Comparison of ENCODE assay signal across 8 mouse cellular contexts in genomic region chr11:97362649-97362942, GRCm38 (mm10). TPM values are rescaled to one million over a fixed set of nuclear protein-coding genes. Genes with fewer than 3 reads are reported as not detected.
DNase-seq lines count a peak whose midpoint lies in the region; ATAC-seq and TF ChIP-seq lines count a peak whose summit lies in the region.

No protein-coding gene starts in this region.

- peak overlapping the region; percentile 90 for H3K9ac ChIP-seq in ES-E14 (ENCODE audit: insufficient read depth, low read depth, low read length, poor library complexity, severe bottlenecking)
- peak overlapping the region; percentile 99 for H3K9ac ChIP-seq in embryonic facial prominence, embryonic 12.5 days
- H3K9ac ChIP-seq in hindbrain, embryonic 15.5 days: peak overlapping the region; percentile 94
- peak overlapping the region; percentile 94 for H3K9ac ChIP-seq in lung, embryonic 14.5 days
- peak overlapping the region; percentile 93 for H3K9ac ChIP-seq in stomach, embryonic 14.5 days (replicated peaks; ENCODE audit: low read depth, low read length)

- under 1% methylated on average over 39 of the region's 39 CpGs for WGBS in embryonic facial prominence, embryonic 12.5 days
- whole genome bisulfite sequencing in hindbrain, embryonic 15.5 days: under 1% methylated on average over 25 of the region's 39 CpGs
- under 1% methylated on average over 39 of the region's 39 CpGs for WGBS in lung, embryonic 14.5 days
- 0% methylated on average over 39 of the region's 39 CpGs for WGBS in stomach, embryonic 14.5 days

- peak overlapping the region; percentile 90 for H3K4me2 ChIP-seq in embryonic facial prominence, embryonic 12.5 days (replicated peaks)
- H3K4me2 ChIP-seq in hindbrain, embryonic 15.5 days: peak overlapping the region; percentile 95
- peak overlapping the region; percentile 80 for H3K4me2 ChIP-seq in lung, embryonic 14.5 days
- H3K4me2 ChIP-seq in stomach, embryonic 14.5 days (replicated peaks; ENCODE audit: low read depth, low read length): peak overlapping the region; percentile 78

- H3K36me3 ChIP-seq in ES-E14 (ENCODE audit: control insufficient read depth, insufficient read depth, low read length, poor library complexity, severe bottlenecking): no peaks in the 10 kb centered on the region
- no peaks in the 10 kb centered on the region for H3K36me3 ChIP-seq in embryonic facial prominence, embryonic 12.5 days
- H3K36me3 ChIP-seq in hindbrain, embryonic 15.5 days: no peaks in the 10 kb centered on the region
- peaks cover 3% of the 10 kb centered on the region; the same call in 1 of the 2 replicates for H3K36me3 ChIP-seq in lung, embryonic 14.5 days (ENCODE audit: insufficient read depth)
- H3K36me3 ChIP-seq in stomach, embryonic 14.5 days (ENCODE audit: control insufficient read depth, insufficient read depth, low read length): no peaks in the 10 kb centered on the region

- in situ Hi-C loops in ES-E14 (cut with MboI; ENCODE audit: low sequenced_read_pairs in 2 of 2, unreplicated experiment in 2 of 2): no loop called here

- no peak for TF ChIP-seq CTCF in lung, embryonic 14.5 days (IDR thresholded peaks at IDR 0.05; ENCODE audit: low read depth)

- no peak; the same call in 1 of the 2 replicates for ATAC-seq in embryonic facial prominence, embryonic 12.5 days (ENCODE audit: insufficient number of reproducible peaks, insufficient read depth, low FRiP score, low TSS enrichment)
- ATAC-seq in hindbrain, embryonic 15.5 days (ENCODE audit: low FRiP score, low read depth): peak; percentile 24
- ATAC-seq in lung, embryonic 14.5 days (ENCODE audit: insufficient read depth): peak; percentile 52
- peak; percentile 28; the same call in 1 of the 2 replicates for ATAC-seq in stomach, embryonic 14.5 days (ENCODE audit: insufficient number of reproducible peaks, insufficient read depth, low FRiP score, low read depth)

- H3K9me3 ChIP-seq in ES-E14 (ENCODE audit: control insufficient read depth, insufficient read depth, low read depth, low read length): no peaks in the 10 kb centered on the region
- no peaks in the 10 kb centered on the region for H3K9me3 ChIP-seq in embryonic facial prominence, embryonic 12.5 days
- H3K9me3 ChIP-seq in hindbrain, embryonic 15.5 days: no peaks in the 10 kb centered on the region
- no peaks in the 10 kb centered on the region for H3K9me3 ChIP-seq in lung, embryonic 14.5 days (ENCODE audit: low read depth, low read length)
- no peaks in the 10 kb centered on the region for H3K9me3 ChIP-seq in stomach, embryonic 14.5 days (ENCODE audit: control insufficient read depth, low read depth, low read length)

- no peaks in the 10 kb centered on the region for H3K27me3 ChIP-seq in embryonic facial prominence, embryonic 12.5 days
- no peaks in the 10 kb centered on the region for H3K27me3 ChIP-seq in hindbrain, embryonic 15.5 days
- no peaks in the 10 kb centered on the region for H3K27me3 ChIP-seq in lung, embryonic 14.5 days (ENCODE audit: insufficient read depth, low read length)
- no peaks in the 10 kb centered on the region for H3K27me3 ChIP-seq in stomach, embryonic 14.5 days (ENCODE audit: control insufficient read depth, insufficient read depth, low read length)

- peaks cover 6 to 9% of the 10 kb centered on the region in 2 experiments for H3K4me1 ChIP-seq in ES-E14 (ENCODE audit: control insufficient read depth in 2 of 2, insufficient read depth in 2 of 2, low read length in 2 of 2, poor library complexity in 1 of 2)
- H3K4me1 ChIP-seq in embryonic facial prominence, embryonic 12.5 days: peaks cover 25% of the 10 kb centered on the region
- H3K4me1 ChIP-seq in hindbrain, embryonic 15.5 days (replicated peaks): peaks cover 41% of the 10 kb centered on the region
- peaks cover 4% of the 10 kb centered on the region; the same call in 1 of the 2 replicates for H3K4me1 ChIP-seq in lung, embryonic 14.5 days (ENCODE audit: insufficient read depth)
- H3K4me1 ChIP-seq in stomach, embryonic 14.5 days (ENCODE audit: control insufficient read depth, insufficient read depth, low read length): peaks cover 18% of the 10 kb centered on the region

- peak; percentile 58 for DNase-seq in kidney, adult 18-20 months
- no peak for DNase-seq in kidney, adult 11 months
- no peak for DNase-seq in ES-E14 (ENCODE audit: low read depth, low spot score)
- no peak for DNase-seq in lung, embryonic 14.5 days
- DNase-seq in adrenal gland, adult 18-20 months (ENCODE audit: low spot score in 2 of 2): no peak

- peak overlapping the region; percentile 91 to 96 for H3K4me3 ChIP-seq in ES-E14 (ENCODE audit: insufficient read depth in 1 of 2, low read depth in 1 of 2, low read length in 2 of 2, poor library complexity in 1 of 2, severe bottlenecking in 1 of 2)
- H3K4me3 ChIP-seq in embryonic facial prominence, embryonic 12.5 days: peak overlapping the region; percentile 99
- H3K4me3 ChIP-seq in hindbrain, embryonic 15.5 days: peak overlapping the region; percentile 99
- H3K4me3 ChIP-seq in lung, embryonic 14.5 days (ENCODE audit: low read depth, low read length): peak overlapping the region; percentile 97
- peak overlapping the region; percentile 98 for H3K4me3 ChIP-seq in stomach, embryonic 14.5 days (ENCODE audit: low read depth, low read length)

- H3K27ac ChIP-seq in ES-E14 (ENCODE audit: insufficient read depth, low read depth, low read length, poor library complexity, severe bottlenecking): no peak overlapping the region
- H3K27ac ChIP-seq in embryonic facial prominence, embryonic 12.5 days: peak overlapping the region; percentile 86
- H3K27ac ChIP-seq in hindbrain, embryonic 15.5 days (replicated peaks): peak overlapping the region; percentile 86
- H3K27ac ChIP-seq in lung, embryonic 14.5 days (ENCODE audit: low read depth): peak overlapping the region; percentile 83
- H3K27ac ChIP-seq in stomach, embryonic 14.5 days (ENCODE audit: low read length): peak overlapping the region; percentile 77

TF ChIP-seq in ES-E14, 5 proteins besides CTCF, POLR2A, EP300 and RAD21:
- no peak for TF ChIP-seq MAFK (IDR thresholded peaks at IDR 0.05; ENCODE audit: insufficient read depth, low read depth, low read length)
- no peak for TF ChIP-seq ZNF384 (IDR thresholded peaks at IDR 0.05; ENCODE audit: low read depth, low read length)
- TF ChIP-seq ZC3H11A (IDR thresholded peaks at IDR 0.05; ENCODE audit: borderline replicate concordance, low read depth, low read length): no peak
- TF ChIP-seq HCFC1 (IDR thresholded peaks at IDR 0.05; ENCODE audit: borderline replicate concordance, insufficient read depth, low read length): no peak

RNA-seq across cellular contexts. Expression of gene Socs7, which starts 0.2 kb away (rescaled TPM):
- total RNA-seq in ES-E14 (2012; rRNA removed): 14.3 and 14.5 TPM in 2 replicates
- 5.5 and 6.1 TPM in 2 replicates for polyA plus RNA-seq in embryonic facial prominence, embryonic 12.5 days (2016; fragmentation: Nextera tagmentation; extraction: Ambion mirVana)
- polyA plus RNA-seq in hindbrain, embryonic 15.5 days (2015; fragmentation: Nextera tagmentation; extraction: Ambion mirVana): 9.0 and 9.5 TPM in 2 replicates
- polyA plus RNA-seq in lung, embryonic 14.5 days (2014; fragmentation: Nextera tagmentation; extraction: Ambion mirVana): 1.9 and 2.7 TPM in 2 replicates
- polyA plus RNA-seq in stomach, embryonic 14.5 days (2014; fragmentation: Nextera tagmentation; extraction: Ambion mirVana): 2.8 and 3.0 TPM in 2 replicates
- total RNA-seq in adrenal gland, adult 18-20 months (2021): 10 to 100 TPM; 21.1 to 22.2 TPM

RNA-seq across cellular contexts. Expression of gene Gpr179, which starts 10.7 kb away (rescaled TPM):
- 0.31 and 0.53 TPM in 2 replicates for total RNA-seq in ES-E14 (2012; rRNA removed)
- 0.15 TPM in 2 replicates for polyA plus RNA-seq in embryonic facial prominence, embryonic 12.5 days (2016; fragmentation: Nextera tagmentation; extraction: Ambion mirVana)
- 0.12 and 0.30 TPM in 2 replicates for polyA plus RNA-seq in hindbrain, embryonic 15.5 days (2015; fragmentation: Nextera tagmentation; extraction: Ambion mirVana)
- polyA plus RNA-seq in lung, embryonic 14.5 days (2014; fragmentation: Nextera tagmentation; extraction: Ambion mirVana): 0.08 and 0.09 TPM in 2 replicates
- 0.16 and 0.24 TPM in 2 replicates for polyA plus RNA-seq in stomach, embryonic 14.5 days (2014; fragmentation: Nextera tagmentation; extraction: Ambion mirVana)
- total RNA-seq in adrenal gland, adult 18-20 months (2021): 1 to 10 TPM; 1.3 to 2.0 TPM

RNA-seq across cellular contexts. Expression of gene Mrpl45, which starts 47.1 kb away (rescaled TPM):
- 53.8 and 76.8 TPM in 2 replicates for total RNA-seq in ES-E14 (2012; rRNA removed)
- 45.0 and 51.4 TPM in 2 replicates for polyA plus RNA-seq in embryonic facial prominence, embryonic 12.5 days (2016; fragmentation: Nextera tagmentation; extraction: Ambion mirVana)
- 36.8 and 38.2 TPM in 2 replicates for polyA plus RNA-seq in hindbrain, embryonic 15.5 days (2015; fragmentation: Nextera tagmentation; extraction: Ambion mirVana)
- 46.0 and 48.1 TPM in 2 replicates for polyA plus RNA-seq in lung, embryonic 14.5 days (2014; fragmentation: Nextera tagmentation; extraction: Ambion mirVana)
- polyA plus RNA-seq in stomach, embryonic 14.5 days (2014; fragmentation: Nextera tagmentation; extraction: Ambion mirVana): 42.3 and 43.3 TPM in 2 replicates
- 10 to 100 TPM; 29.7 to 40.0 TPM for total RNA-seq in adrenal gland, adult 18-20 months (2021)

RNA-seq across cellular contexts. Expression of gene Arhgap23, which starts 52.7 kb away (rescaled TPM):
- 22.6 and 26.3 TPM in 2 replicates for total RNA-seq in ES-E14 (2012; rRNA removed)
- polyA plus RNA-seq in embryonic facial prominence, embryonic 12.5 days (2016; fragmentation: Nextera tagmentation; extraction: Ambion mirVana): 8.5 and 10.1 TPM in 2 replicates
- polyA plus RNA-seq in hindbrain, embryonic 15.5 days (2015; fragmentation: Nextera tagmentation; extraction: Ambion mirVana): 9.9 and 10.1 TPM in 2 replicates
- polyA plus RNA-seq in lung, embryonic 14.5 days (2014; fragmentation: Nextera tagmentation; extraction: Ambion mirVana): 7.0 and 7.9 TPM in 2 replicates
- 6.4 and 6.5 TPM in 2 replicates for polyA plus RNA-seq in stomach, embryonic 14.5 days (2014; fragmentation: Nextera tagmentation; extraction: Ambion mirVana)
- total RNA-seq in adrenal gland, adult 18-20 months (2021): 10 to 100 TPM; 22.1 to 25.4 TPM
